Mouse (Mus musculus) stomach, embryonic 14.5 days (tissue): Measurements from ENCODE around the gene Dner. TPM values are rescaled to one million over a fixed set of nuclear protein-coding genes. Genes with fewer than 3 reads are reported as not detected.

Experiments used
- ATAC-seq: fragments of 200-750 bp; cut with Nextera tagmentation; 2 replicates; pipeline ENCODE4 v1.8.0; 2017; ENCODE audit warnings: low read depth, moderate TSS enrichment; ENCODE audit not compliant: insufficient number of reproducible peaks, insufficient read depth, low FRiP score
- H3K27ac ChIP-seq: fragments of 300-500 bp; sonication (generic); 2 replicates; pipeline ENCODE4 v1.5.1; 2014; ENCODE audit warnings: mild to moderate bottlenecking, low read length, moderate library complexity, mixed read lengths
- H3K27me3 ChIP-seq: fragments of 300-500 bp; sonication (generic); 2 replicates; pipeline ENCODE4 v1.6.1; 2014; ENCODE audit warnings: low read length, control low read depth, mixed read lengths; ENCODE audit not compliant: control insufficient read depth, insufficient read depth
- H3K36me3 ChIP-seq: fragments of 300-500 bp; sonication (generic); 2 replicates; pipeline ENCODE4 v1.6.1; 2014; ENCODE audit warnings: mild to moderate bottlenecking, control low read depth, low read length, moderate library complexity, mixed read lengths; ENCODE audit not compliant: control insufficient read depth, insufficient read depth
- H3K4me1 ChIP-seq: fragments of 300-500 bp; sonication (generic); 2 replicates; pipeline ENCODE4 v1.6.1; 2014; ENCODE audit warnings: low read length, control low read depth, mixed read lengths; ENCODE audit not compliant: control insufficient read depth, insufficient read depth
- H3K4me2 ChIP-seq: fragments of 300-500 bp; sonication (generic); replicated peaks from 2 replicates; pipeline ENCODE4 v1.6.1; 2014; ENCODE audit warnings: low read depth, low read length, control low read depth
- H3K4me3 ChIP-seq: fragments of 300-500 bp; sonication (generic); 2 replicates; pipeline ENCODE4 v1.5.1; 2014; ENCODE audit warnings: low read depth, low read length, control low read depth
- H3K9ac ChIP-seq: fragments of 300-500 bp; sonication (generic); replicated peaks from 2 replicates; pipeline ENCODE4 v1.6.1; 2014; ENCODE audit warnings: low read depth, mild to moderate bottlenecking, control low read depth, low read length, moderate library complexity, mixed read lengths
- H3K9me3 ChIP-seq: fragments of 300-500 bp; sonication (generic); 2 replicates; pipeline ENCODE4 v1.6.1; 2016; ENCODE audit warnings: low read depth, low read length, control low read depth; ENCODE audit not compliant: control insufficient read depth
- WGBS: fragments of 180-500 bp; shearing (Covaris S2); extraction: QIAGEN DNeasy Blood & Tissue Kit; methylation state at CpG from one replicate; pipeline ENCODE4 v1.1.7; 2014; 5-methylcytosine and 5-hydroxymethylcytosine counted together
- microRNA-seq: library from miRNA; unstranded; fragments of <30 nt; microRNA quantifications from one replicate; pipeline ENCODE4, GENCODE M21; 2016
- polyA plus RNA-seq: library from polyadenylated mRNA; unstranded; fragments of >200 nt; fragmentation: Nextera tagmentation; extraction: Ambion mirVana; gene quantifications from 2 replicates; pipeline ENCODE4 v1.2.1, GENCODE M21; 2014

Gene Dner
- polyA plus RNA-seq, 1 experiment from 2014 or later = 3.6 TPM

- no peaks in the 10 kb centered on the region for H3K27me3 ChIP-seq
- H3K9ac ChIP-seq = no peak overlapping the region
- no peaks in the 10 kb centered on the region for H3K4me1 ChIP-seq
- no peak overlapping the region for H3K27ac ChIP-seq
- no peak overlapping the region for H3K4me3 ChIP-seq
- no peaks in the 10 kb centered on the region for H3K9me3 ChIP-seq
- no peak for ATAC-seq
- WGBS = 41% methylated on average over 3 of the region's 3 CpGs
- H3K36me3 ChIP-seq = no peaks in the 10 kb centered on the region
- H3K4me2 ChIP-seq = no peak overlapping the region
Observed at GRCm38 (mm10) chr1:84325309-84325708, 370.7 kb downstream of the Dner start.

- H3K27ac ChIP-seq = no peak overlapping the region
- H3K4me2 ChIP-seq = no peak overlapping the region
- 59% methylated on average over 4 of the region's 4 CpGs for WGBS
Observed at GRCm38 (mm10) chr1:84321327-84321726, 374.7 kb downstream of the Dner start.

More at GRCm38 (mm10) chr1:84321327-84321726, 374.7 kb downstream of the Dner start:
- no peaks in the 10 kb centered on the region for H3K27me3 ChIP-seq
- no peaks in the 10 kb centered on the region for H3K9me3 ChIP-seq
- no peak overlapping the region for H3K9ac ChIP-seq
- H3K36me3 ChIP-seq = no peaks in the 10 kb centered on the region
- ATAC-seq = no peak
- H3K4me3 ChIP-seq = no peak overlapping the region
- H3K4me1 ChIP-seq = no peaks in the 10 kb centered on the region

Small RNAs within 50 kb of the gene (microRNA-seq; reads per million reads assigned to microRNA genes)
- 1.8 reads per million for gene Mir5126

Other genes starting within 250 kb of the Dner start
- gene Fbxo36, start 143.6 kb upstream of the Dner start, polyA plus RNA-seq = 8.1 and 11.4 TPM in 2 replicates
- gene Trip12, start 144.3 kb upstream of the Dner start, polyA plus RNA-seq = 87.2 and 92.6 TPM in 2 replicates
- gene Slc16a14, start 238.9 kb upstream of the Dner start, polyA plus RNA-seq = 0.20 and 0.42 TPM in 2 replicates